Mouse (Mus musculus) left cerebral cortex, adult 11 months (tissue): ENCODE results near the gene Fgg.

Experiments
- DNase-seq: peaks from one replicate; pipeline ENCODE4 v3.0.0; 2022; ENCODE audit warnings: low spot score

Fgg gene

DNA sequence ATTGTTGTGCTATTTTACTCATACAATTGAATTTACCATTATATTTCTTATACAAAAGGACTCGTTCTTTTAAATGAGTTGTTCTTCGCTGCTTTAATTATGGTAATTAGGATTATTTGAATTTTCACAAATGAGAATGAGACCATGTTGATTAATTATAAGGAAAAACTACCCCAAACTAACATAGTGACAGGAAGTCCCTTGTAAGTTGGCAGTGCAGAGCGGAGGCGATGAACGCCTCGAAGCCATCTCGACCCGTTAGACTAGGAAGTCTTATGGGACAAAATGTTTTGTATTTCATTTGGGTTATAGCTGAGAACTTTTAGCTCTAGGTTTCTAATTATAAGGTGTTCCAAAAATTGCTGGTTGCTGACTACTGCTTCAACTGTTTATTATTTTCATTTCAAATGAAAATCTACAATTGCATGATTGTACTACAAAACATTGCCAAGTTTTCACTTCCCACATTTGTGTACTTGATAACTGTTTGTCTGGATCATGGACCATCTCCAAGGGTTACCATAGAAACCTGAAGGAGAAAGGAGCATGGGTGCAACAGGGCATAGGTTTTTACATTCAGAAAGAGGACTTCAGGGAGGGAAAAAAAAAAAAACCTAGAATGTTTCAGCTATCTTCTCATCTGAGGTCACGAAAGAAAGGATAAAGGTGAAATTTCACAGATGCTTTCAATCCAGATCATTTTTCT lies 20.2 kb downstream of the Fgg start:
- no peak for DNase-seq

DNA sequence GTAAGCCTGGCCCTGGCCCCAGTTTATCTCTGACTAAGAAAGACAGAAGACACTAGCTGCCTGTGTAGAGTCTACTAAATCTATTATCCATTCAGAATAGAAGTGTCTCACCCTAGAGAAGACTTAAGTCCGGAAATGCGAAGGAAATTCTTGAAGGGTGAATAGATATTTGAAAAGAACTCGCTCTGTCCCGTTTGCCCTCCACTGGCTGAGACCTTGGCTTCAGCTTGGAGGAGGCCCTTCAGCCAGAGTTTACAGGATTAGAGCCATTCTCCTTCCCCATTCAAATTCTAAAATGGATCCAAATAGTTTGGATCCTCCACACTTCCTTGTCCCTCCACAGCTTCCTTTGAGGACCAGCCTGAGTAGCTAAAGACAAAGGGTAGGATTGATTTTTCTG lies 22.8 kb downstream of the Fgg start:
- DNase-seq = no peak

DNA sequence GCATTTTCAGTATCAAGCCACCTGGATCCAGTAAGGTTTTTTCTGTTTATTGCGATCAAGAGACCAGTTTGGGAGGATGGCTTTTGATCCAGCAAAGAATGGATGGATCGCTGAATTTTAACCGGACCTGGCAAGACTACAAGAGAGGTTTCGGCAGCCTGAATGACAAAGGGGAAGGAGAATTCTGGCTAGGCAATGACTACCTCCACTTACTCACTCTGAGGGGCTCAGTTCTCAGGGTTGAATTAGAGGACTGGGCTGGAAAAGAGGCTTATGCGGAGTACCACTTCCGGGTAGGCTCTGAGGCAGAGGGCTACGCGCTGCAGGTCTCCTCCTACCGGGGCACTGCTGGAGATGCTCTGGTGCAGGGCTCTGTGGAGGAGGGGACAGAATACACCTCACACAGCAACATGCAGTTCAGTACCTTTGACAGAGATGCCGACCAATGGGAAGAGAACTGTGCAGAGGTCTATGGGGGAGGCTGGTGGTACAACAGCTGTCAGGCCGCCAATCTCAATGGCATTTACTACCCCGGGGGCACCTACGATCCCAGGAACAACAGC lies 25.3 kb downstream of the Fgg start:
- DNase-seq = no peak

DNA sequence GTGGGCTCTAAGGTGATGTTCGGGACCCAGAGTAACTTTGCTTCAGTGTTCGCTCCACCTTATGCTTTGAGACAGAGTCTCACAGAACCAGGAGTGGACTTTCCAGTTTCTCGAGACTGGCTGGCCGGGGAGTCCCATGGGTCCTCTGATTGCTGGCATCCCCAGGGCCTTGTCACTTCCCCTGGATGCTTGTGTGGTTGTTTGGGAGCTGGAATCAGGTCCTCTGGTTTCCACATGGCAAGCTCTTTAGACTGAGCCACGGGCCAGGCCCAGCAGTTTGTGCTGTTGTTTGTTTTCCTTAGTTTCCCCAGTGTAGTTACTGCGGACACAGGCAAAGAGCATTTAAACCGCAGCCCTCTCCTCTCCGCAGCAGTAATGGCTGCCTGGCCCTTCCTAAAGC lies 26.3 kb downstream of the Fgg start:
- DNase-seq = no peak

DNA sequence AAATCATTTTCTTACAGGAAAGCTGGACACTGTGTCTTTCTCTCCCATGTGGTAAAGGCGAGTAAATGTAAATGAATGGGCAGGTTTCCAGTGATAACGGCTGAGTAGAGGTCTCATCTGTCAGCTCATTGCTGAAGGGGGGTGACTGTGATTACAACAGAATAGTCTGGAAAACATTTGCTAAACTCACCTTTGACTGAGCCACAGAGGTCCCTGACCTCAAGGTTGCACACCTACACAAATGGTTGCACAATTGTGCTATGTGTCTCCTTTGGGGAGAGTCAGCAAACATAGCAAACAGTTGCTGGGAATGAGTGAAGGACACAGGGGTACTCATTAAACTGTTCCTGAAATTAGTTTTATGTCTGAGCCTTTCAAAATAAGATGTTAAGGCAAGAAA lies 31.3 kb downstream of the Fgg start:
- DNase-seq = no peak

DNA sequence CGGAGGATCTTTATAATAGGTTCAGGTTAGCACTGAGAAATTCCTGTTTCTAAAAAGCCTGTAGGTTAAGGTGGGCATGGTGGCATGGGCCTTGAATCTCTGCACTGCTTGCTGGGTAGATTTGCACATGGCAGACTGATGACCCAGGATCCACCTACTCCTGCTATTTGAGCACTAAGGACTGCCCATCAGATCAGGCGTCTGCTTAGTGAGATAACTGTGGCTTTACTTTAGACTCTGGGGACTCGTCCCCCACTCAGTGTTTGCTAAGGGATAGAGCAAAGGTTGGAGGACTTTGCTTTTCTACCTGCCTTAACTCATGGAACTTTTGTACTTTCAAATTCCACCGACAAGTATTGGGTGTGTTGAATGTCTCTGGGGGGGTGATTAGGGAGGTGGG lies 32.1 kb downstream of the Fgg start:
- no peak for DNase-seq

DNA sequence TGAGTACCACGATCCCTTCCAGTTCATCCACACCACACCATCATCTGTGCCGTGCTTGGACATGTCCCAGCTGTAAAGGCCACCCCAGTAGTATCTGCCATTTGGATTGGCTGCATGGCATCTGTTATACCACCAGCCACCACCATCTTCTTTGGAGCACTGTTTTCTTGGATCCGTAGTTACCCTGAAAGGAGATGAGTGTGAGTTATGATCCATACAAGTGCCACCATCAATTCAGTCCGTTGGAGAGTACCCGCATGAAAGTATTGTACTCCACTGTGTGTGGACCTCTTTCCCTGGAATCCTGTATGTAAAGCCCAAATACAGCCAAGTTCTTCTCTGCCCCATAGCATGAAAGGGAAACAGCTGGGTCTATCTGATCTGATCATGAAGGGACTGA lies 34.9 kb downstream of the Fgg start:
- no peak for DNase-seq

DNA sequence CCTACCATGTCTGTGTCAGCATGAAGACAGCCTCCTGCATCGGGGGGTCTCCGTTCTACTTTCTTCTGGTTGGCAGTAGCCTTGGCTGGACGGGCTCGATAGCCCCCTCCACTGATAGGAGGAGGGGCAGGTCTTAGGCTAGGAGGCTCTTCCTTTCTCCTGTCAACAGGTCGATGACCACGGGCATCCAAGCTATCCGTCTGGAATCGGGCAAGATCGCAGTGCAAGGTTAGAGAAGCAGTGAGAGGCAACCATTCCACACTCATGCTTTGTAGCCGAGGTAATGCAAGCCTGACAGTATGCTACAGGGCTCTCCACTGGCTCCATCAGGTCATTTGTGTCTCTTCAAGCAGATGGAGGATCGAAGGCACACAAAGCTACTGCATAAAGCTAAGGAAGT lies 39.1 kb downstream of the Fgg start:
- DNase-seq = no peak

DNA sequence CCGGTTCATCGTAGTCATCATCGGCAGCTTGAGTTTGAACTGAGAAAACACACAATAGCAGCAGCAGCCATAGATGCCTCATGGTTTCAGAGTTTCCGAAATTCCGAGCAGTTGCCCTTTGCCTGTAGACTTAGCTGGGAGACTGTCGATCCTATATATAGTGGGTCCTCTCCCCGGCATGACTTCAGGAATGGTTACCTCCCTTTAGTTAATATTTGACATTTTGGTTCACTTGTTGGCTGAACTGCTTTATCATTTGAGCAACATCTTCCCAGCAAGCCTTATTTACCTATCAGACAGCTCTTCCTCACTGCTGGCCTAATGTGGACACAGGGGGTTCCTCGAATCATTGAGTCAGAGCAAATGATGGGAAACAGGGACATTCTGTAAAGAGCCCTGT lies 42.2 kb downstream of the Fgg start, which contains the start of gene Fgb:
Gene Fgb (minus strand): TSS at position 184 of the 400 bp plus-strand sequence.
- DNase-seq = no peak

DNA sequence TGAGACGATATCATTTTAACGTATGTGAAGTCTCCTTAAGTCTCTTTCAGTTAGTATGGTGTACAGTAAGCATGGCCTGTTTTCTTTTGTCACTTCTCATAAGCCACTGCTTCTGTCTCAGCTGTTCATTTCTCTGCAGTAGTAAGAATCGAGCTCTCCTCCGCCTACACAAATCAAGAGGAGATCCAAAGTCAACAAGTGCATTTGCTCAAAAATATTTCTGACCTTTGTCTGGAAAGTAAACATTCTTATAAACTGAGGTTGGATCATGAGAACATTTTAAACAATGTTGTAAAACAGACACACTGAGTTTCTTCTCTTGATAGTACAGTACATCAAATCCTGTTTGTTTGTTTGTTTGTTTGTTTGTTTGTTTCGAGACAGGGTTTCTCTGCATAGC lies 43.1 kb downstream of the Fgg start:
- no peak for DNase-seq

DNA sequence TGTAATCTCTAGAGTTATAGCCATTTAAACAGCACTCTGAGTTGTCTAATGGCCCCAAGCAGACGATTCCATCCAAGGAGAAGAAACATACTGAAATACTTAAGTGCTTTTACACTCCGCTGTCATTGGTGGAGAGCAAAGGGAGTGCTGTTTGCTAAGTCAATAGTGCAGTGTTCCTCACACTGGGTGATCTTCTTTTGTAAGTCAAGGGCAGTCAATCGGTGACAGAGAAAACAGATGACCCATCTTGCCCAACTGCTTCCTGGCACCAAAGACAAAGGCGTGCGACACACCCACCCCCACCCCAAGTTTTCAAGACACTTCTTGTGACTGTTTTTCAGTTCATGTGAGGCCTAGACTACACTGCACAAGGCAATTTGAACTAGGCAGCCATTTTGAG lies 44.6 kb downstream of the Fgg start:
- no peak for DNase-seq

DNA sequence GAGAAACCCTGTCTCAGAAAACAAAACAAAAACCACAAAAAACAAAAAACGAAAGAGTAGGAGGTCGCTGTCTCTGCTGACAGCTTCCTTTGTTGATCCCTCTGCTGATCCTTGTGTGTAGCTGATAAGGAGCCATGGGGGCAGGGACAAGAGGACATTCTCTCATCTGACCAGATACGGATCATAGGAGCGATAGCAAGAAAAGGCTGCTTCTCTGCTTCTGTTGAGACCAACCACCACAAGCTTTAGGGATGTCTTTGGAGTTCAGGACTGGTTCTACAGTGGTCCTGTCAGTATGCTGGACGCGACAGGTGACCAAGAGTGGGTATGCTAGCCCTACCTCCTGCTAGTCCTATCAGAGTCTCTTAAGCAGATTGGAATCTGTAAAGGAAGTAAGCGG lies 45.6 kb downstream of the Fgg start:
- DNase-seq = no peak

DNA sequence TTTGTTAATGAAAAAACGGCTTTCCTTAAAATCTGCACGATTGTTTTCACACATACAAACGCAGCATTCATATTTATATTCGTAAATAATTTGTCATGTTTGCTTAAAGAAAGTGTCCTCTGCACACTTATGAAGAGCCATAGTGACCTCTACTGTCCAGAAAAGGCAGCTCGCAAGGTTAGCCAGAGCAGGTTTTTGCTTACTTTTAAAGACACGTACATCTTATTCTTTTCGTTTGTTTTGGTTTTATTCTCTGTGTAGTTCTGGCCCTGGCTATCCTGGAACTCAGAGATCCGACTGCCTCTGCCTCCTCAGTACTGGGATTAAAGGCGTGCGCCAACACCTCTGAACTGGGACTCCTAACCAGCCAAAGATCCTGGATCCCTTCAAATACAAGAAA lies 46.2 kb downstream of the Fgg start:
- DNase-seq = peak; percentile 33

DNA sequence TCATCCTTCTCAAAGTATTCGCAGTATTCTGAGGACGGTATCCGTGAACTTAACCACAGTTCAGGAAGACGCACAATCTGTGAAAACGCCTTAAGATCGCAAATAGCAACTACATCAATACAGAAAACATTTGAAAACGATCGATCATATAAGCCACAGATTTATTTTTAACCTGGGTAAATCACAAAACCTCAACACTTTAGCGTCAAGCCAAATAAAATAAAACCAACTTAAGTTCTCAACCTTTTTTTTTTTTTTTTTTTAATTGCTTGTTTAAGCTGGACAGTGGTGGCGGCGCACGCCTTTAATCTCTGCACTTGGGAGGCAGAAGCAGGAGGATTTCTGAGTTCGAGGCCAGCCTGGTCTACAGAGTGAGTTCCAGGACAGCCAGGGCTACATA lies 47.2 kb downstream of the Fgg start:
- DNase-seq = no peak

DNA sequence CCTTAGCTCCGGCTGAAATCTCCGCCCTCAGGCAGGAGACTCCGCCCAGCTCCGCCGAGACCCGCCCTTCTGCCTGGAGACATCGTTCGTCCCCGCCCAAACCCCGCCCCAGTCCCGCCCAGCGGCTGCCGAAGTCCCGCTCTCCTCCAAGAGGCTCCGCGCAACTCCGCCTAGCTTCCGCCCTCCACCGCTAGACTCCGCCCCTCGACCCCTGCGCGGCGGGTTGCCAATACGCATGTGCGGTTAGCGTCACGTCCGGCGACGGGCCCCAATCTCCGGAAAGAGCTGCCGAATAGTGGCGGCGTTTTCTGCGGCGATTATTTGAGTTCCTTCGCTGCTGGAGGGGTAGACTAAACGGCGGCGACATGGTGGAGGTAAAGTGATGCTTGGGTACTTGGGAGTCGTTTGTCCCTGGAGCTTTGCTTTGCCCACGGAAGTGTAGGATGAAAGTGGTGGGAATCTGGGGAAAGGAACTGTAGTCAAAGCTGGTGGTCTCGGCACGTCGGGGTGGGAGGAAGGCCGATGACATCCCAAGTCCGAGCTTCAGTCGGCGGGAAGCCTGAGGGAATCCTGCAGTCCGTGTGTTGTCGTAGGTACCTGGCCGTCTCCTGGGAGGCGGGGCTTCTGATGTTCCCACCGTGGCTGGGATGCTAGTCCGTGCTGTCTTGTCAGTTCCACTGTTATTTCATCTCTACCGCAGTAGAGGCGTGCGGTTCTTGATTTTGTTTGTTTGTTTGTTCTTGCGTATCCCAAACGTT lies 47.9 kb downstream of the Fgg start, which contains the start of gene Plrg1:
Gene Plrg1 (plus strand): TSS at position 242 of the 758 bp plus-strand sequence.
- peak; percentile 94 for DNase-seq

DNA sequence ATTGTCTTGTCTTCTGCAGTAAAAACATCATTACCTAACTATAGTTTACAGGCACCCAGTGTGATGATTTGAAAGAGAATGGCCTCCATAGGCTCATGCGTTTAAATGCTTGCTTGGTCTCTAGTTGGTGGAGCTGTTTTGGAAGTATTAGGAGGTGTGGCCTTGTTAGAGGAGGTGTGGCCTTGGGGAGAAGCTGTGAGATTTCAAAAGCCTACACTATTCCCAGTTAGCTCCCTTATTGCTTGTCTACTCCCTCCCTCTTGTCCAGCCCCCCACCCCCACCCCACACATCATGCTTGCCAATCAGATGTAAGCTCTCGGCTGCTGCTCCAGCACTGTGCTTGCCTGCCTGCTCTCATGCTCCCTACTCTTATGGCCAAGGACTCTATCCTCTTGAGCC lies 49.5 kb downstream of the Fgg start:
- no peak for DNase-seq
